Mouse (Mus musculus): ENCODE measurements at regions not wholly inside any gene's neighbourhood (a gene's known extent, or its start where the extent isn't known, plus 50 kb on each side); places are given as distances from the start of the nearest gene placed in this dataset.

GRCm38 (mm10) chrX:47330969-47331368, 561.8 kb downstream of the Smarca1 start:
- no peak for DNase-seq (ENCODE audit: low read depth, low spot score)

- no peak for DNase-seq (ENCODE audit: low read depth, low spot score)
Observed at GRCm38 (mm10) chrX:47328817-47329216, 564.0 kb downstream of the Smarca1 start.

GRCm38 (mm10) chrX:47315810-47316209, 577.0 kb downstream of the Smarca1 start:
- DNase-seq (ENCODE audit: low read depth, low spot score): peak; percentile 18

- no peak for DNase-seq (ENCODE audit: low read depth, low spot score)
Observed at GRCm38 (mm10) chrX:47307140-47307539, 585.6 kb downstream of the Smarca1 start.

GRCm38 (mm10) chrX:47303547-47303946, 589.2 kb downstream of the Smarca1 start:
- no peak for DNase-seq (ENCODE audit: low read depth, low spot score)

GRCm38 (mm10) chrX:47292548-47293147, 600.1 kb downstream of the Smarca1 start:
- DNase-seq (ENCODE audit: low read depth, low spot score): peak; percentile 14

Measured in ES-CJ7 (cell line).